ENCODE assay signal across 16 mouse cellular contexts in the genomic region with DNA sequence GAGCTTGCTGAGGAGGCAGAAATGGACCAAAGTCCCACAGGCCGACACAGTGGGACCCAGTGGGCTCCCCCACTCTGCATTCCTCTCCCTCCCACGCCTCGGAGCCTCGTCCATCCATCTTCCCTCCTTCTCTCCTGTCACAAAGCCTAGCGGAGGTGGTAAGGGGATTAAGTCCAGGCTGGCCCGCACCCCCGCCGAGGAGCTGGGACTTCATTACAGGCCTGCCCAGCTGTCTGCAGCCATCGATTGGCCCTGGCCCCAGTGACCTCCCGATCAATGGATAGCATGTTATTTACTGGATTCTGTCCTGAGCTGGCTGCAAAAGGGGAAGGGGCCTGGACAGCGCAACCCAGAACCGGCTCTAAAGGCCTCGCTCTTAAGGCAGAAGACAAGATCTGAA.
A peak's percentile ranks its signal among the peaks of the same experiment; 100 is the strongest.
DNase-seq lines count a peak whose midpoint lies in the region; ATAC-seq and TF ChIP-seq lines count a peak whose summit lies in the region.
"Had no signal": no experiment of that assay in that cellular context is flagged by ENCODE, and none has a peak within 500 bp of the region (broad histone marks: within the 10 kb centered on the region; RNA-seq: fewer than 3 reads in every experiment).

No protein-coding gene starts in this region.

- no peak overlapping the region for H3K4me3 ChIP-seq in midbrain, embryonic 11.5 days (ENCODE audit: low read depth, low read length)
- H3K4me3 ChIP-seq in midbrain, postnatal 0 days (ENCODE audit: low read depth, low read length) = no peak overlapping the region
- no peak overlapping the region for H3K4me3 ChIP-seq in hindbrain, embryonic 11.5 days (ENCODE audit: low read depth, low read length)
- H3K4me3 ChIP-seq in liver, embryonic 11.5 days (ENCODE audit: low read depth, low read length) = no peak overlapping the region
- H3K4me3 ChIP-seq: embryonic facial prominence, embryonic 15.5 days; heart, embryonic 13.5 days; limb, embryonic 12.5 days had no signal

- TF ChIP-seq CTCF in midbrain, postnatal 0 days (IDR thresholded peaks at IDR 0.05) = no peak

- no peaks in the 10 kb centered on the region for H3K9me3 ChIP-seq in midbrain, embryonic 11.5 days (ENCODE audit: control insufficient read depth, low read length)
- H3K9me3 ChIP-seq in midbrain, postnatal 0 days (ENCODE audit: low read length) = no peaks in the 10 kb centered on the region
- H3K9me3 ChIP-seq in hindbrain, embryonic 11.5 days (ENCODE audit: control insufficient read depth, low read length) = no peaks in the 10 kb centered on the region
- no peaks in the 10 kb centered on the region for H3K9me3 ChIP-seq in liver, embryonic 11.5 days (ENCODE audit: control insufficient read depth, low read length)
- H3K9me3 ChIP-seq: embryonic facial prominence, embryonic 15.5 days; heart, embryonic 13.5 days had no signal

- peak; percentile 76 for ATAC-seq in midbrain, embryonic 11.5 days (ENCODE audit: low FRiP score)
- no peak for ATAC-seq in midbrain, postnatal 0 days (ENCODE audit: low FRiP score)
- ATAC-seq in hindbrain, embryonic 11.5 days (ENCODE audit: low FRiP score) = peak; percentile 71
- 0 out of 2 replicates have a peak, but pooled peaks have one; percentile 34 for ATAC-seq in liver, embryonic 11.5 days (replicated peaks; ENCODE audit: low FRiP score)

- no peaks in the 10 kb centered on the region for H3K27me3 ChIP-seq in midbrain, embryonic 11.5 days (ENCODE audit: control insufficient read depth, insufficient read depth, low read length)
- no peaks in the 10 kb centered on the region for H3K27me3 ChIP-seq in midbrain, postnatal 0 days (ENCODE audit: insufficient read depth, low read length)
- no peaks in the 10 kb centered on the region for H3K27me3 ChIP-seq in hindbrain, embryonic 11.5 days (ENCODE audit: control insufficient read depth, insufficient read depth, low read length)
- H3K27me3 ChIP-seq in liver, embryonic 11.5 days (replicated peaks; ENCODE audit: control insufficient read depth, insufficient read depth, low read length) = no peaks in the 10 kb centered on the region
- H3K27me3 ChIP-seq: embryonic facial prominence, embryonic 15.5 days; limb, embryonic 12.5 days had no signal

- WGBS in midbrain, embryonic 11.5 days = 7% methylated on average over 13 of the region's 13 CpGs
- 21% methylated on average over 13 of the region's 13 CpGs for WGBS in midbrain, postnatal 0 days
- WGBS in hindbrain, embryonic 11.5 days = 21% methylated on average over 13 of the region's 13 CpGs
- WGBS in liver, embryonic 11.5 days = 27% methylated on average over 13 of the region's 13 CpGs

- peak; percentile 89 for DNase-seq in midbrain, embryonic 11.5 days (ENCODE audit: low spot score, missing footprints)
- DNase-seq in midbrain, postnatal 0 days (ENCODE audit: low spot score) = no peak
- DNase-seq in hindbrain, embryonic 11.5 days (ENCODE audit: low spot score) = peak; percentile 44
- DNase-seq in liver, embryonic 11.5 days (ENCODE audit: low spot score) = peak; percentile 43
- DNase-seq in thymus, postnatal 14 days = no peak
- no peak for DNase-seq in kidney, adult 8-10 months
- no peak for DNase-seq in heart, adult 9 months (ENCODE audit: low spot score in 2 of 2)
- DNase-seq: cerebellum, postnatal 14 days; gastrocnemius, postnatal 10 days; kidney, adult 18-20 months; layer of hippocampus, postnatal 36 days; lung, embryonic 14.5 days; right cerebral cortex, postnatal 25 days had no signal

- H3K27ac ChIP-seq in midbrain, embryonic 11.5 days (ENCODE audit: low read depth, low read length) = peak overlapping the region; percentile 59
- no peak overlapping the region for H3K27ac ChIP-seq in midbrain, postnatal 0 days (ENCODE audit: low read depth, low read length)
- peak overlapping the region; percentile 72; the same call in 1 of the 2 replicates for H3K27ac ChIP-seq in hindbrain, embryonic 11.5 days (ENCODE audit: low read depth, low read length)
- H3K27ac ChIP-seq in liver, embryonic 11.5 days (ENCODE audit: low read depth, low read length) = no peak overlapping the region
- H3K27ac ChIP-seq: embryonic facial prominence, embryonic 15.5 days; heart, embryonic 13.5 days; limb, embryonic 12.5 days had no signal

- peaks cover 12% of the 10 kb centered on the region for H3K4me1 ChIP-seq in midbrain, embryonic 11.5 days (ENCODE audit: control insufficient read depth, insufficient read depth, low read length)
- no peaks in the 10 kb centered on the region for H3K4me1 ChIP-seq in midbrain, postnatal 0 days (ENCODE audit: insufficient read depth, low read length)
- no peaks in the 10 kb centered on the region for H3K4me1 ChIP-seq in hindbrain, embryonic 11.5 days (replicated peaks; ENCODE audit: control insufficient read depth, insufficient read depth, low read length)
- H3K4me1 ChIP-seq in liver, embryonic 11.5 days (replicated peaks; ENCODE audit: control insufficient read depth, insufficient read depth, low read length) = peaks cover 5% of the 10 kb centered on the region; the same call in 1 of the 2 replicates
- H3K4me1 ChIP-seq: heart, embryonic 13.5 days had no signal

- H3K4me2 ChIP-seq in midbrain, embryonic 11.5 days = no peak overlapping the region
- no peak overlapping the region for H3K4me2 ChIP-seq in midbrain, postnatal 0 days (ENCODE audit: low read depth, low read length, poor library complexity, severe bottlenecking)
- no peak overlapping the region for H3K4me2 ChIP-seq in hindbrain, embryonic 11.5 days (replicated peaks; ENCODE audit: low read depth, low read length)
- H3K4me2 ChIP-seq in liver, embryonic 11.5 days = no peak overlapping the region
- H3K4me2 ChIP-seq: embryonic facial prominence, embryonic 15.5 days; heart, embryonic 13.5 days; limb, embryonic 12.5 days; lung, embryonic 14.5 days had no signal

- no peaks in the 10 kb centered on the region for H3K36me3 ChIP-seq in midbrain, embryonic 11.5 days (ENCODE audit: control insufficient read depth, insufficient read depth, low read length)
- H3K36me3 ChIP-seq in midbrain, postnatal 0 days (ENCODE audit: insufficient read depth, low read length) = no peaks in the 10 kb centered on the region
- no peaks in the 10 kb centered on the region for H3K36me3 ChIP-seq in hindbrain, embryonic 11.5 days (ENCODE audit: control insufficient read depth, insufficient read depth, low read length)
- no peaks in the 10 kb centered on the region for H3K36me3 ChIP-seq in liver, embryonic 11.5 days (ENCODE audit: control insufficient read depth, insufficient read depth, low read length)
- H3K36me3 ChIP-seq: embryonic facial prominence, embryonic 15.5 days; heart, embryonic 13.5 days; limb, embryonic 12.5 days had no signal

- 0 out of 2 replicates have a peak overlapping the region, but pooled peaks have one; percentile 40 for H3K9ac ChIP-seq in midbrain, embryonic 11.5 days (ENCODE audit: low read length)
- H3K9ac ChIP-seq in midbrain, postnatal 0 days (replicated peaks; ENCODE audit: low read length, poor library complexity, severe bottlenecking) = no peak overlapping the region
- no peak overlapping the region for H3K9ac ChIP-seq in hindbrain, embryonic 11.5 days (ENCODE audit: low read depth, low read length)
- H3K9ac ChIP-seq in liver, embryonic 11.5 days (ENCODE audit: low read depth, low read length) = no peak overlapping the region
- H3K9ac ChIP-seq: embryonic facial prominence, embryonic 15.5 days; heart, embryonic 13.5 days; limb, embryonic 12.5 days; lung, embryonic 14.5 days had no signal

Comparison
In these comparisons a context has a peak if more than half of its experiments do, and no peak if none do; other contexts are left out.
1. DNase-seq: peak in midbrain, embryonic 11.5 days (single experiment), hindbrain, embryonic 11.5 days (single experiment) and liver, embryonic 11.5 days (single experiment); none in midbrain, postnatal 0 days (single experiment), thymus, postnatal 14 days (single experiment), kidney, adult 8-10 months (0 of 2) and heart, adult 9 months (0 of 2).
2. H3K27ac ChIP-seq: peak in midbrain, embryonic 11.5 days (single experiment) and hindbrain, embryonic 11.5 days (single experiment); none in midbrain, postnatal 0 days (single experiment) and liver, embryonic 11.5 days (single experiment).